In the genomic region with DNA sequence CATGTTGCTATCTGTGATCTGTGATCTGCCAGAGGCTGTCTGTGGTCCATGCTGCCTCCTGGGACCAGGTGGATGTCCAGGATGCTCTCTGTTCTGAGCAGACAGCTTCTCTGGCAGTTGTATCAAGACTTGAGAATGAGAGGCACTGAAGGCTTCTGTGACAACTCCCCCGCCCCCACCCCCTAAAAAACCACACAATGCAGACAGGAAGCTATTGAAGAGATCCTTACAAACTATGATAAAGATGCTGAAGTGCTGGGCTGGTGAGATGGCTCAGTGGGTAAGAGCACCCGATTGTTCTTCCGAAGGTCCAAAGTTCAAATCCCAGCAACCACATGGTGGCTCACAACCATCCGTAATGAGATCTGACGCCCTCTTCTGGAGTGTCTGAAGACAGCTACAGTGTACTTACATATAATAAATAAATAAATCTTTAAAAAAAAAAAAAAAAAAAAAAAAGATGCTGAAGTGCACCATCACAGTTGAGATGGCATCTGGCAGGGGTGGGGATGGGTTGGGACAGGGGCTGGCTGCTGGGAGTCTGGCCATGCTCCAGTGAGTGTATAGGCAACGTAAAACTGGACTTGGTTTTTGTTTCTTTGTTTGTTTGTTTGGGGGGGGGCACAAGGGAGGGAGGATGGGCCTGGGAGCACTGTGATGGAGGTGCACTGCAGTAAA, we compare ENCODE assay signal across 4 mouse cellular contexts. TPM values are rescaled to one million over a fixed set of nuclear protein-coding genes. Genes with fewer than 3 reads are reported as not detected.
"Had no signal": no experiment of that assay in that cellular context is flagged by ENCODE, and none has a peak within 500 bp of the region (broad histone marks: within the 10 kb centered on the region; RNA-seq: fewer than 3 reads in every experiment).

No protein-coding gene starts in this region.

RNA-seq across cellular contexts. Expression of a gene that starts 17.9 kb away (rescaled TPM):
- total RNA-seq: neutrophil, adult 5-6 weeks had no signal
- polyA plus RNA-seq: neural tube, embryonic 14.5 days; spleen, adult 2 months; testis, adult 2 months had no signal

RNA-seq across cellular contexts. Expression of a gene that starts 29.6 kb away (rescaled TPM):
- total RNA-seq: neutrophil, adult 5-6 weeks had no signal
